Mouse (Mus musculus) spleen, adult 18-20 months (tissue): ENCODE results near the gene Galnt2.
A peak's percentile ranks its signal among the peaks of the same experiment; 100 is the strongest.

ENCODE experiments used
- DNase-seq, 2 experiments: peaks; one replicate each; pipeline ENCODE4 v3.0.0; 2022; ENCODE audit warnings: mixed read lengths in 2 of 2

The Galnt2 gene

GRCm38 (mm10) chr8:124231176-124231484, at the start of gene Galnt2:
Galnt2 (plus strand) TSS chr8:124231391.
- DNase-seq, result peak; percentile 82 to 92

DNA sequence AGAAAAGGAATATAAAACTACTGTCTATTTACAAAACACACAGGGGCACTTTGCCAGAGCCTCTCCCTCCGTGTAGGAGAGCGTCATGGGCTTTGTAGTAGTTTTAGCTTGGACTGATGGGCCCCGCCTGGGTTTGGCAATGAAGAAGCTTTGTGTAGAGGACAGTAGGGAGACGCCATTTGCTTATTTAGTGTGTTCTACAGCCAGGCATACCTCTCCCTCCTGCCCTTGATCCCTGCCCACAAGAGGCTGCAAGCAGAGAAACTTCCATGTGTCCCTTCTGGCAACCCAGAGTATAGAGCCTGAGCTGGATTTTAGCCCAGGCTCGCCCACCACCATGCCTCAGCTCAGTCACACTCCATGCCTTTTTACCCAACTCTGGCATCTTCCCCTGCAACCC, 49.4 kb upstream of the Galnt2 start:
- no peak for DNase-seq

GRCm38 (mm10) chr8:124182224-124182623, 49.0 kb upstream of the Galnt2 start:
- no peak for DNase-seq

GRCm38 (mm10) chr8:124184078-124184477, 47.1 kb upstream of the Galnt2 start:
- DNase-seq, result no peak

DNA sequence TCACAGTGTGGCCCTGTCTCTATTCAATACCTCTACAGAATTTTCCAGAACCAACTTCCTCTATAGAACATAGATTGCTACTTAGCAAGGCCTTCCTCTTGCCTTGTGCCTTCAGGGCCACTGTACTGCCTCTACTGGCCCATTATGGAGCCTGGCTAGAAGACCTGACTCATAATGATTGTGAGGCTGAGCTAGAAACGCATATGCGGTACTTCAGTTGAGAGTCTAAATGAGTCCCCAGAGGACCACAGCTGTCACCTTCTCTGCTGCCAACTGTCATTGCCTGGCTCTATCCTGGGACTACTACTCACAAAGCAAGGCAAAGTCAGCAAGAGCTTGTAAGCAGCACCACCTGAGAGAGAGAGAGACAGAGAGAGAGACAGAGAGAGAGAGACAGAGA, 46.7 kb upstream of the Galnt2 start:
- DNase-seq, result no peak

- no peak for DNase-seq
Measured at GRCm38 (mm10) chr8:124185081-124185480, 46.1 kb upstream of the Galnt2 start.

DNA sequence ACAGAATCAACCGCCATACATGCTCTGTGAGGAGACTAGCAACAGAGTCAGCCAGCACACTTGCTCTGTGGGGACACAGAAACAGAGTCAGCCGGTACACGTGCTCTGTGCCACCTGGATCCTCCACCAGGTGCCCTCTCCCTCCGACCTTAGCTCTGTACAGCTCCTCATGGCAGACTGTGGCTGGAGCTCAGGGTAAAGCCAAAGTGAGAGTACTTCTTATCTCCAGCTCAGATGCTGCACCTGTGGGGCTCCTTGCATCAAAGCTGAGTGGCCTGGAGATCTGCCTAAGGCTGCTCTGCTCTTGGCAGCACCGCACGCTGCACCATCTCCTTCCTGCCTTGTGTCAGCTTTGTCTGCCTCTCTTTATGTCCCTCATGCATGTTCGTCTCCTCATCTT, 40.8 kb upstream of the Galnt2 start:
- no peak for DNase-seq

- DNase-seq, result no peak
Measured at GRCm38 (mm10) chr8:124192242-124192641, 38.9 kb upstream of the Galnt2 start.

DNA sequence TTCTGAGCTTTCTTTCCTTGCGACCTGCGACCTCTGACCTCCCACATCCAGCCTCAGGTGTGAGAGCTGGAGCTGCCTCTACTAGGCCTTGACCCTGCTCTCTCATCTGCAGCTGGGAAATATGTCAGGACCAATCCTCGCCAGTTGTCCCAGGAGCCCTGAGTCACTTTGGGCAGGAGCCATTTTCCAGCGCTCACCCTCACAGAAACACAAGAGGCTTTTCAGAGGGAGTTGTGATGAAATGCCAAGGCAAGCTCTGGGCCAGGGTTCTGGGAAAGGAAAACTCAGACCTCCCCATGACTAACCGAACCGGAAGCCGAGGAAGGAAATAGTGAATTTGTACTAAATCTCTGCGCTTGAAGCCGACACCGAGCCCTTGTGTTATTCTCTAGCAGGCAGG, 38.2 kb upstream of the Galnt2 start:
- no peak for DNase-seq

DNA sequence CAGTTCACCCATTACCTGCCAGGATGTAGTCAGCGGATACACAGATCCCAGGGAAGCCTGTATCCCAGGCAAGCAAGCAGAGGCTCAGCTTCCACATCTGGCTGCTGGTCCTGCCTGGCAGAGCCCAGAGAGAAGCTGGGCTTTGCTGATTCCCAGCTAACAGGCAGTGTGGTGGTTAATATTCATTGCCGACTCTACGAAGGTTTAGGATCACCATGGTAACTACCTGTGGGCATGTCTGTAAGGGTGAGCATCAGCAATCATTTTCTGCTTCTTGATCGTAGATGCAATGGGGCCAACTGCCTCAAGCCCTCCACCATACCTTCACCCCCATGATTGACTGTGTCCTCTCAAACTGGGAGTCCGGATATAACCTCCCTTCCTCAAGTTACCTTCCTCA, 37.2 kb upstream of the Galnt2 start:
- DNase-seq, result no peak

DNA sequence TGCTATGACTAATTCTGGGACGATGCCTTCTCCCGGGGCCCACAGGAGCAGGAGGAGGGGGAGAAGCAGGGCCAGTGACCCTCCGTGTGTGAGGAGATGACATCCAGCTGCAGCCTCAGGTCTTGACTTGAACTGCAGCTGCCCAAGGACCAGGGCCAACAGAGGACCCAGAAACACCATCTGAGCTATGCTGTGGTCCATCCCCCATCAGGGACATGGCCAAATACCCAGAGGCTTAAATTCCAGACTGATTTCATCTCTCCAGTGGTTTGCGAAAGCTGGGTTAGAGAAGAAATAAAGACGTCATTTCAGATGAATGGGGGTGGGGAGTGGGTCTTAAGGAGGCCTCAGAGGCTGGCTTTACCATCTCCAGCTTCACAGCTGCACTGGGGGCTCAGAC, 35.0 kb upstream of the Galnt2 start:
- DNase-seq, result no peak

DNA sequence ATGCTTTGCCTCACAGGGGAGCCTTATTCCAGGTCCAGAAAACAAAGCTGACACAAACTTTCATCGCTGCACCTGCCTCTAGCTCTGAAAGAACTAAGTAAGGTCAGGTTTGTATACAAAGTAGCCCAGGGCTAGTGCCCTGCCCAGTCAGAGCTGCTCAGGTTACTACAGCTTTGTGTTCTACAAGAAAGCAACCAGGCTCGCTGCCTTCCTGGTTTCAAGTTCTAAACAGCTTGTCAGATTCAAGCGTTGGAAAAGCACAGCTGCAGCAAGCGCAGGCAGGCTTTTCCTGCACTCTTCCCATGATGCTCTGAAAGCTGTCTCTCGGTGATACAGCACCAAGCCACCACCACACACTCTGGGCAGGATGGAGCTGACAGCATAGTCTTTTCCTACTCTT, 34.4 kb upstream of the Galnt2 start:
- DNase-seq, result no peak

DNA sequence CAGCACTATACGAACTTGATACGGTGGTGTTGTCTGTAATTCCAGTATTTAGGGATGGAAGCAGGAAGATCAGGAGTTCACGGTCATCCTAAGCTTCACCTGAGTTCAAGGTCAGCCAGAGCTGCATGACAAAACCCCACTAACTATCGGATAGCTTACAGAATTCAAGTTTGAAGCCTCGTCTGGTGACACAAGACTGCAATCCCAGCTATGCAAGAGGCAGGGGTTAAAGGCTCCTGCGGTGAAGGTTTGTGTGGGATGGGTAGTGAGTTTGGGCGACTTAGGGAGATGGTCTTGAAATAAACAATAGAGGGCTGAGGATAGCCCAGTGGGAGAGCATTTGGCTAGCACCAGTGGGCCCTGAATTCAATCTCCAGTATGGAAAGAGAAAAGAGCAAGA, 33.0 kb upstream of the Galnt2 start:
- no peak for DNase-seq

- no peak for DNase-seq
Measured at GRCm38 (mm10) chr8:124200400-124200799, 30.8 kb upstream of the Galnt2 start.

GRCm38 (mm10) chr8:124201706-124202105, 29.5 kb upstream of the Galnt2 start:
- no peak for DNase-seq

GRCm38 (mm10) chr8:124202895-124203294, 28.3 kb upstream of the Galnt2 start:
- DNase-seq, result no peak

GRCm38 (mm10) chr8:124204001-124204601, 27.1 kb upstream of the Galnt2 start:
- DNase-seq, result no peak

DNA sequence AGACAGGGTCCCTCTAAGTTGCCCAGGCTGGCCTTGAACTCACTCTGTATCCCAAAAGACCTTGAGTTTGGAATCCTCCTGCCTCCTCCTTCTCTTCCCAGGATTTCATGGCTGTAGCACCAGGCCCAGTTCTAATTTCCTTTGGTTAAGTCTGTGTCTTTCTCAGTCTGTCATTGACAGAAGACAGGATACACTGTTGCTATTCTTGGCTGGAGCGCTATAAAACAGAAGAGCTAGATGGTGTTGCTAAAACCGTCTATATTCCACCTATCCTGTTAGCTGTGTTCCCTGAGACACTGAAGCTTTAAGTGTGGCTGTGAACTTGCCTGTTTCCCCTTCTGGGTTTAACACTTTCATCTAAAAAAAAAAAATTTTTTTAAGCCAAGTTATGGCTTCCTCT, 19.0 kb upstream of the Galnt2 start:
- DNase-seq, result no peak

DNA sequence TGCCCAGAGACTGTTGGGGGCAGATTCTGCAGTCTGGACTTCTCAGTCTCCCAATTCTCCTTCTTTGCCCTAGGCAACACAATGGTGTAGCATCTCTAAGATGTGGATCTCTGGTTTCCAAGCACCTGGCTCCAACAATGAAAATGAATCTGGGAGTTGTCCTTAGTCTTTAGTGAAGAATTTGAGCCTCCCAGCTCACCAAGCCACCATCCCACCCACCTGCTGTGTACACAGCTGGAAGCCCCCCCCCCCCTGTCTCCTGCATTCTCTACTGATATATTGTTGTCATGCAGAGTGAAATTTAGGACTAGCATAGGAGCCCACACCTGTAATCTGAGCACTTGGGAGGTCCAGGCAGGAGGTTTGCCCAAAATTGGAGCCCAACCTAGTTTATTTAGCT, 14.2 kb upstream of the Galnt2 start:
- DNase-seq, result no peak

- DNase-seq, result no peak
Measured at GRCm38 (mm10) chr8:124229883-124230282, 1.3 kb upstream of the Galnt2 start.

DNA sequence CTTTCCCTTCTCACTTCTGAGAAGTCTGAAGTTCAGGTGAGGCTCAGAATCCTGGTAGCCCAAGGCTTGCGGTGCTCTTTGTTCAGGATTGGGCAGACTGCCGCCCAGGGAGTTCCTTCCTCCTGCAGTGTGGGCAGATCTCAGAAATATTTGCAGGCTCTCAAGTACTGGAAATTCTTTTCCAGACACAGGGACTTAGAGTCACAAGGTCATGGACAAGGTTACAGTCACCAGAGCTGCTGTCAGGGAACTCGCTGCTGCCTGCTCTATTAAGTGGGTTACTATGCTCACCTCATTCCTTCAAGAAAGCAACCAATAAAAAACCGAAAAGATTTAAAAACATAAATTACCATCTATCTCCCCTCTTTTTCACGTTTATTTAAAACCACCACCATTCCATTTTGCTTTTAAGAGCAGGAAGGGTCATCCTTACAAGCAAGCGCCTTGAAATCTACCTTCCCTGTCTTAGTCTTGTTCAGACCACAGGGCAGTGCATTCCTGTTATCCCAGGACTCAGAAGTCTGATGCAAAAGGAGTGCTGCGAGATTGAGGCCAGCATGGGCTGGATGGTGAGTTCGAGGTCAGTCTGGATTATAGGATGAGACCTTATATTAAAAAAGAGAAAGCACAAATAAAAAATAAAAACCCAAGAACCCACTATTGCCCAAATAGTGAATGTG, 555 bp upstream of the Galnt2 start:
- no peak for DNase-seq

DNA sequence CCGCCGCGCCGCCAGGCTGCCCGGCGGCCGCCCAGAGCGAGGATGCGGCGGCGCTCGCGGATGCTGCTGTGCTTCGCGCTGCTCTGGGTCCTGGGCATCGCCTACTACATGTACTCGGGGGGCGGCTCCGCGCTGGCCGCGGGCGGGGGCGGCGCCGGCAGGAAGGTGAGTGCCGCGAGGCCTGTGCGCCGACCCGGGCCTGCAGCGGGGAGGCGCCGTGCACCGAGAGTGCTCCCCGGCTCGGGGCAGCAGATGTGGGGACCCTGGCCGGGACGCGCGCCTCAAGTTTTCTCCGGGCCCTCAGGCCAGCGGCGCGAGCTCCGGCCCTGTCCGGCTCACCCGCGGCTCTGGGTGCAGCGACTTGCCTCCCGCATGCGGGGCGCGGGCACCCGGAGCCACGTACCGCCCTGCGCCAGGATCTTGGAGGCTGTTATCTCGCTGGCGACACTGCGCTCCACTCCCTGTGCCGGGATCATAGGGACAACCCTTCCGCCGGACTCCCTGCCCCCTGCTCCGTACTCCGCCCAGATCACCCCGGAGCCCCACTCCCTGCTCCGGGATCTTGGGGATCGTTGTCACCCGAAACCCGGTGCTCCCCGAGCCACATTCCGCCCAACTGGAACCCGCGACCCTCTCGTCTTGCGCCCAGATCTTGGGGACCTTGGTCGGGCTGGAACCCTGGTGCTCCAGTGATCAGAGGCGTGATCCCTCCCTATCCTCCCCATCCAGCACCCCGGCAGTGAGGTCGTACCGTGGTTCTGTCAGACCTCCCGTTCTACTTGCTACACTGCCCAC, 491 bp downstream of the Galnt2 start:
- DNase-seq, result peak in 1 of 2 experiments; percentile 13

- DNase-seq, result no peak
Measured at GRCm38 (mm10) chr8:124232280-124232600, 1.0 kb downstream of the Galnt2 start.

DNA sequence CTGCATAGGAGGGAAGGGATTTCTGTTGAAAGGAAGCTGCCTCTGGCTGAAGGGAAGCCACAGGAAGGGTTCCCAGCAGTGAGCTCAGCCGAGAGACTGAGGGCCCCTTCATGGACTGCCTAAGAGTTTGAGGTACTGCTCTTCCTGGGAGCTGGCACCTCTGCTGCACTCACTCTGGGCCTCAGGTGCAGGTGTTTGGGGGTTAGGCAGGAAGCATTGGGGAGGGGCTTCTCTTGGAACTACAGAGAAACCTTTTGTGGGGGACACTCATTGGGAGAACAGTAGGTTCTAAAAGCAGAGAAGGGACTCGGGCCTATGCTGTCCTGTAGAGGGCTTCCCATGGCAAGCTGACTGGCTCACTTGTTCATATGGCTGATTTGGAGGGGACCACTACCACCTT, 3.3 kb downstream of the Galnt2 start:
- DNase-seq, result no peak

- no peak for DNase-seq
Measured at GRCm38 (mm10) chr8:124235536-124235935, 4.3 kb downstream of the Galnt2 start.
